Mouse (Mus musculus): Measurements from ENCODE around the gene Parp2. TPM values are rescaled to one million over a fixed set of nuclear protein-coding genes. Genes with fewer than 3 reads are reported as not detected.
"Not testable (repeated sequence)": the region's sequence is repeated elsewhere in the genome, so short reads cannot be mapped to it uniquely, and the experiment has no call there.

Gene Parp2
- polyA plus RNA-seq, 1 experiment from 2014 or later = 41.5 TPM

- WGBS = 89% methylated on average over 4 of the region's 5 CpGs
- not testable (repeated sequence) for ATAC-seq; H3K9me3 ChIP-seq (replicated peaks; ENCODE audit: control insufficient read depth, low read length, poor library complexity, severe bottlenecking); H3K4me1 ChIP-seq (ENCODE audit: control insufficient read depth, insufficient read depth, low read length); H3K27me3 ChIP-seq (ENCODE audit: control insufficient read depth, insufficient read depth, low read depth, low read length); H3K36me3 ChIP-seq (ENCODE audit: control insufficient read depth, insufficient read depth, low read length)
- H3K27ac ChIP-seq (ENCODE audit: low read length) = peak overlapping the region; percentile 58; the same call in 1 of the 2 replicates
- H3K9ac ChIP-seq (ENCODE audit: low read depth, low read length) = 0 out of 2 replicates have a peak overlapping the region, but pooled peaks have one; percentile 38
- H3K4me2 ChIP-seq (ENCODE audit: low read length) = peak overlapping the region; percentile 67
- H3K4me3 ChIP-seq (ENCODE audit: low read depth, low read length) = peak overlapping the region; percentile 28
Measured at GRCm38 (mm10) chr14:50806469-50806868, 1.2 kb upstream of the Parp2 start.

- peaks cover 20% of the 10 kb centered on the region for H3K36me3 ChIP-seq (ENCODE audit: control insufficient read depth, insufficient read depth, low read length)
- no peak for ATAC-seq
Measured at GRCm38 (mm10) chr14:50813060-50813459, 5.4 kb downstream of the Parp2 start.

GRCm38 (mm10) chr14:50823240-50823639 lies 15.6 kb downstream of the Parp2 start:
- Histone ChIP-seq H3K27ac (ENCODE audit: low read length) (no peak overlapping the region), H3K27me3 (ENCODE audit: control insufficient read depth, insufficient read depth, low read depth, low read length) (no peaks in the 10 kb centered on the region), H3K4me2 (ENCODE audit: low read length) (no peak overlapping the region), H3K4me1 (ENCODE audit: control insufficient read depth, insufficient read depth, low read length) (no peaks in the 10 kb centered on the region), H3K9ac (ENCODE audit: low read depth, low read length) (no peak overlapping the region), H3K9me3 (replicated peaks; ENCODE audit: control insufficient read depth, low read length, poor library complexity, severe bottlenecking) (no peaks in the 10 kb centered on the region), H3K4me3 (ENCODE audit: low read depth, low read length) (no peak overlapping the region), H3K36me3 (ENCODE audit: control insufficient read depth, insufficient read depth, low read length) (peaks cover 21% of the 10 kb centered on the region)
- ATAC-seq = no peak
- 73% methylated on average over 2 of the region's 2 CpGs for WGBS

More at GRCm38 (mm10) chr14:50813060-50813459, 5.4 kb downstream of the Parp2 start:
- Histone ChIP-seq H3K4me2 (ENCODE audit: low read length) (no peak overlapping the region), H3K9me3 (replicated peaks; ENCODE audit: control insufficient read depth, low read length, poor library complexity, severe bottlenecking) (no peaks in the 10 kb centered on the region), H3K27me3 (ENCODE audit: control insufficient read depth, insufficient read depth, low read depth, low read length) (no peaks in the 10 kb centered on the region), H3K4me1 (ENCODE audit: control insufficient read depth, insufficient read depth, low read length) (peaks cover 4% of the 10 kb centered on the region), H3K27ac (ENCODE audit: low read length) (no peak overlapping the region), H3K4me3 (ENCODE audit: low read depth, low read length) (no peak overlapping the region), H3K9ac (ENCODE audit: low read depth, low read length) (no peak overlapping the region)
- WGBS = 95% methylated on average over 2 of the region's 2 CpGs

DNA sequence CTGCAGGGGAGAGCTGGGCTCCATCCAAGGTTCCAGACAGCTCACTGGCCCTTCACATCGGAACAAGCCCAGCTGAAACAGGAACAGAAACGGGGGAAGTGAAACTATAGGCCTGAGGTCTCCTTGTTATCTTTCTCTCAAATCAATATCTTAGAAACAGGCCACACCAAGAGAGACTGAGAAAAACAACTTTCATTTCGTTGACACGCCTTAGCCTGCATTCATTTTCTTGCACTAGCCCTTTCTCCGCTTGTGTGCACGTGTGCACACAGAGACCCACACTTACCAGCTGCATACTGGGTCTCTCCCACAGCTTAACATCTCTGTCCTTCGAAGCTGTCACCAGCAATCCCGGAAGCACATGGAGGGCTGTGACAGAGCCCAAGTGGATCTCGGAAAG lies 16.6 kb downstream of the Parp2 start:
- no peaks in the 10 kb centered on the region for H3K27me3 ChIP-seq (ENCODE audit: control insufficient read depth, insufficient read depth, low read depth, low read length)
- no peak overlapping the region for H3K4me2 ChIP-seq (ENCODE audit: low read length)
- H3K4me3 ChIP-seq (ENCODE audit: low read depth, low read length) = no peak overlapping the region
- H3K36me3 ChIP-seq (ENCODE audit: control insufficient read depth, insufficient read depth, low read length) = peaks cover 17% of the 10 kb centered on the region
- ATAC-seq = no peak
- H3K9me3 ChIP-seq (replicated peaks; ENCODE audit: control insufficient read depth, low read length, poor library complexity, severe bottlenecking) = no peaks in the 10 kb centered on the region
- no peak overlapping the region for H3K9ac ChIP-seq (ENCODE audit: low read depth, low read length)
- H3K4me1 ChIP-seq (ENCODE audit: control insufficient read depth, insufficient read depth, low read length) = no peaks in the 10 kb centered on the region
- 92% methylated on average over 9 of the region's 9 CpGs for WGBS
- H3K27ac ChIP-seq (ENCODE audit: low read length) = no peak overlapping the region

DNA sequence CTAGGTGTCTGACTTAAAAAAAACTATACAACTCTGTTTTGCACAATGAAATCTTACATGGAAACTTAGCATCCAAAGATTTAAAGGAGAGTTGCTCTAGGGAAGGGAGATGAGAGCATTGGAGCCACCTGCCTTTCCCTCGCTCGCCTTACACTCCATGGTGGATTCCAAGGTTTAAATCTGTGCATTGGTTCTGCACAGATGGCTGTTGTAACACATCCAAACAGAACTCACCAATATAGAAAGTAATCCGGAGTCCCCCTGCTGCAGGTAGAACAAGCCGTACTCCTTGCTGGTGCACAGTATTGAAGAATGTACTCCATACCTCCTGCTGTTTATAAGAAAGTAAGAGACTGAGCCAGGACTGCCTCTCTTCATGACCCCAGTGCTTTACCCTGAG lies 18.9 kb downstream of the Parp2 start:
- WGBS = 77% methylated on average over 4 of the region's 4 CpGs
- Histone ChIP-seq H3K4me3 (ENCODE audit: low read depth, low read length) (no peak overlapping the region), H3K4me2 (ENCODE audit: low read length) (no peak overlapping the region), H3K9ac (ENCODE audit: low read depth, low read length) (no peak overlapping the region), H3K27me3 (ENCODE audit: control insufficient read depth, insufficient read depth, low read depth, low read length) (no peaks in the 10 kb centered on the region), H3K4me1 (ENCODE audit: control insufficient read depth, insufficient read depth, low read length) (no peaks in the 10 kb centered on the region), H3K9me3 (replicated peaks; ENCODE audit: control insufficient read depth, low read length, poor library complexity, severe bottlenecking) (no peaks in the 10 kb centered on the region), H3K27ac (ENCODE audit: low read length) (no peak overlapping the region), H3K36me3 (ENCODE audit: control insufficient read depth, insufficient read depth, low read length) (peaks cover 7% of the 10 kb centered on the region; the same call in 1 of the 2 replicates)
- no peak for ATAC-seq

- WGBS = 78% methylated on average over 3 of the region's 3 CpGs
- H3K9me3 ChIP-seq (replicated peaks; ENCODE audit: control insufficient read depth, low read length, poor library complexity, severe bottlenecking) = no peaks in the 10 kb centered on the region
- no peaks in the 10 kb centered on the region for H3K27me3 ChIP-seq (ENCODE audit: control insufficient read depth, insufficient read depth, low read depth, low read length)
- H3K27ac ChIP-seq (ENCODE audit: low read length) = no peak overlapping the region
- no peak overlapping the region for H3K4me3 ChIP-seq (ENCODE audit: low read depth, low read length)
- no peak overlapping the region for H3K9ac ChIP-seq (ENCODE audit: low read depth, low read length)
- H3K4me1 ChIP-seq (ENCODE audit: control insufficient read depth, insufficient read depth, low read length) = no peaks in the 10 kb centered on the region
- ATAC-seq = no peak
- no peak overlapping the region for H3K4me2 ChIP-seq (ENCODE audit: low read length)
- H3K36me3 ChIP-seq (ENCODE audit: control insufficient read depth, insufficient read depth, low read length) = no peaks in the 10 kb centered on the region
Measured at GRCm38 (mm10) chr14:50829878-50830277, 22.2 kb downstream of the Parp2 start.

DNA sequence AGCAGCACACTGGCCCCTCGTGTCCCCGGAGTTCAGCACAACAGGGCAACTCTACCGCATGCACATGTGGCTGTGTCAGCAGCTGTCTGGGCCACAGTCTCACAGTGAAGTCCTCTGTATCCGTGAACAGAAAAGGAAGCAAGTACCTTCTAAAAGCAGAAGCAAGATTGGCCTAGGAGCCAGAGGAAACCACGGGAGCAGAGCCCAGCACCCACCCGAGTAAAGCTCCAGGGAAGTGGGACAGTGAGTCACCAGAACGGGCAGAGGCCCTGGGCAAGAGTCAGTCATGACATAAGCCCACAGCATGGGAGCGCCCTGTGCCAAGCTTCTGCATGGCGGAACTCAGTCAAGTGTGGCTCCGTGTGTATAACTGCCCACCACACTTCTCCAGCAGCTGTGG lies 26.3 kb downstream of the Parp2 start:
- no peak for ATAC-seq
- Histone ChIP-seq H3K4me1 (ENCODE audit: control insufficient read depth, insufficient read depth, low read length) (no peaks in the 10 kb centered on the region), H3K9me3 (replicated peaks; ENCODE audit: control insufficient read depth, low read length, poor library complexity, severe bottlenecking) (no peaks in the 10 kb centered on the region), H3K4me3 (ENCODE audit: low read depth, low read length) (no peak overlapping the region), H3K9ac (ENCODE audit: low read depth, low read length) (no peak overlapping the region), H3K4me2 (ENCODE audit: low read length) (no peak overlapping the region), H3K36me3 (ENCODE audit: control insufficient read depth, insufficient read depth, low read length) (no peaks in the 10 kb centered on the region), H3K27me3 (ENCODE audit: control insufficient read depth, insufficient read depth, low read depth, low read length) (no peaks in the 10 kb centered on the region), H3K27ac (ENCODE audit: low read length) (no peak overlapping the region)
- 84% methylated on average over 10 of the region's 10 CpGs for WGBS

DNA sequence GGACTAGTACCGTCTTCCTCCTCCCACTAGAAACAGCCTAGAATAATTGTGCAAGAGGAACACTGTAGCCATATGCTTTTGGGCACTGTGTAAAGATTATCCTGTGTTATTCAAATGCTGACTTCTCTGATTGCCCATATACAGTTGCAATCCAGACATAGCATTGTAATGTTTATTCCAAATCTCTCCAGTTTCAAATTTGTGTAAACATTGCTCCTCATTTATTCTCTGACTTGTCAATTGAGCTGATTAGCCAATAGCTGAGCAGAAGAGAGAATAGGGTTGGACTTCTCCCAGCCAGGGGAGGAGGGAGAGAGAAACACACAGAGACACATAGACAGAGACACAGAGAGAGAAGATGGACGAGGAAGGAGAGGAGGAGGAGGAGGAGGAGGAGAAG lies 26.8 kb downstream of the Parp2 start:
- no peak for ATAC-seq
- Histone ChIP-seq H3K9ac (ENCODE audit: low read depth, low read length) (no peak overlapping the region), H3K27me3 (ENCODE audit: control insufficient read depth, insufficient read depth, low read depth, low read length) (no peaks in the 10 kb centered on the region), H3K36me3 (ENCODE audit: control insufficient read depth, insufficient read depth, low read length) (no peaks in the 10 kb centered on the region), H3K4me1 (ENCODE audit: control insufficient read depth, insufficient read depth, low read length) (no peaks in the 10 kb centered on the region), H3K27ac (ENCODE audit: low read length) (no peak overlapping the region), H3K4me3 (ENCODE audit: low read depth, low read length) (no peak overlapping the region), H3K9me3 (replicated peaks; ENCODE audit: control insufficient read depth, low read length, poor library complexity, severe bottlenecking) (no peaks in the 10 kb centered on the region), H3K4me2 (ENCODE audit: low read length) (no peak overlapping the region)
- 59% methylated on average over 2 of the region's 2 CpGs for WGBS

GRCm38 (mm10) chr14:50837236-50837635 lies 29.6 kb downstream of the Parp2 start:
- H3K4me3 ChIP-seq (ENCODE audit: low read depth, low read length) = no peak overlapping the region
- no peak overlapping the region for H3K4me2 ChIP-seq (ENCODE audit: low read length)
- ATAC-seq = no peak
- H3K9me3 ChIP-seq (replicated peaks; ENCODE audit: control insufficient read depth, low read length, poor library complexity, severe bottlenecking) = no peaks in the 10 kb centered on the region
- H3K27me3 ChIP-seq (ENCODE audit: control insufficient read depth, insufficient read depth, low read depth, low read length) = no peaks in the 10 kb centered on the region
- H3K27ac ChIP-seq (ENCODE audit: low read length) = no peak overlapping the region
- H3K4me1 ChIP-seq (ENCODE audit: control insufficient read depth, insufficient read depth, low read length) = no peaks in the 10 kb centered on the region
- WGBS = 62% methylated on average over 6 of the region's 6 CpGs
- H3K36me3 ChIP-seq (ENCODE audit: control insufficient read depth, insufficient read depth, low read length) = no peaks in the 10 kb centered on the region
- H3K9ac ChIP-seq (ENCODE audit: low read depth, low read length) = no peak overlapping the region
